Mouse (Mus musculus) heart, embryonic 11.5 days (tissue): ENCODE measurements at regions not wholly inside any gene's neighbourhood (a gene's known extent, or its start where the extent isn't known, plus 50 kb on each side); places are given as distances from the start of the nearest gene placed in this dataset.

Experiments used
- ATAC-seq: fragments of 200-750 bp; cut with Nextera tagmentation; replicated peaks from 2 replicates; pipeline ENCODE4 v1.8.0; 2017; ENCODE audit warnings: moderate library complexity; ENCODE audit not compliant: insufficient number of reproducible peaks, low FRiP score, low TSS enrichment
- H3K27ac ChIP-seq: fragments of 300-500 bp; sonication (generic); 2 replicates; pipeline ENCODE4 v1.5.1; 2014; ENCODE audit warnings: mild to moderate bottlenecking, low read depth, low read length
- H3K27me3 ChIP-seq: fragments of 300-500 bp; sonication (generic); 2 replicates; pipeline ENCODE4 v1.6.1; 2014; ENCODE audit warnings: mild to moderate bottlenecking, low read length, mixed read lengths; ENCODE audit not compliant: control insufficient read depth, insufficient read depth
- H3K36me3 ChIP-seq: fragments of 300-500 bp; sonication (generic); 2 replicates; pipeline ENCODE4 v1.6.1; 2014; ENCODE audit warnings: mild to moderate bottlenecking, low read length, moderate library complexity, mixed read lengths; ENCODE audit not compliant: control insufficient read depth, insufficient read depth
- H3K4me1 ChIP-seq: fragments of 300-500 bp; sonication (generic); 2 replicates; pipeline ENCODE4 v1.6.1; 2014; ENCODE audit warnings: low read length; ENCODE audit not compliant: control insufficient read depth, insufficient read depth
- H3K4me2 ChIP-seq: fragments of 300-500 bp; sonication (generic); 2 replicates; pipeline ENCODE4 v1.6.1; 2014; ENCODE audit warnings: mild to moderate bottlenecking, moderate library complexity
- H3K4me3 ChIP-seq: fragments of 300-500 bp; sonication (generic); 2 replicates; pipeline ENCODE4 v1.5.1; 2014; ENCODE audit warnings: low read depth, low read length
- H3K9ac ChIP-seq: fragments of 300-500 bp; sonication (generic); 2 replicates; pipeline ENCODE4 v1.6.1; 2014; ENCODE audit warnings: mild to moderate bottlenecking, low read depth, low read length, moderate library complexity
- H3K9me3 ChIP-seq: fragments of 300-500 bp; sonication (generic); replicated peaks from 2 replicates; pipeline ENCODE4 v1.6.1; 2016; ENCODE audit warnings: low read length; ENCODE audit not compliant: control insufficient read depth
- WGBS: fragments of 180-500 bp; shearing (Covaris S2); extraction: QIAGEN DNeasy Blood & Tissue Kit; methylation state at CpG from one replicate; pipeline ENCODE4 v1.1.7; 2014; ENCODE audit not compliant: insufficient replicate concordance; 5-methylcytosine and 5-hydroxymethylcytosine counted together

- no peak overlapping the region for H3K9ac ChIP-seq
- no peak overlapping the region for H3K27ac ChIP-seq
- no peak overlapping the region for H3K4me2 ChIP-seq
- no peaks in the 10 kb centered on the region for H3K9me3 ChIP-seq
- WGBS: 77% methylated on average over 5 of the region's 5 CpGs
- no peaks in the 10 kb centered on the region for H3K4me1 ChIP-seq
- H3K27me3 ChIP-seq: no peaks in the 10 kb centered on the region
- no peak for ATAC-seq
- no peak overlapping the region for H3K4me3 ChIP-seq
- no peaks in the 10 kb centered on the region for H3K36me3 ChIP-seq
Observed at GRCm38 (mm10) chr6:93070916-93071315, 127.6 kb upstream of the Adamts9 start.

GRCm38 (mm10) chr6:93067808-93068207, 124.5 kb upstream of the Adamts9 start:
- Histone ChIP-seq H3K9ac (no peak overlapping the region), H3K36me3 (no peaks in the 10 kb centered on the region), H3K4me3 (no peak overlapping the region), H3K4me2 (no peak overlapping the region), H3K9me3 (no peaks in the 10 kb centered on the region), H3K27me3 (no peaks in the 10 kb centered on the region), H3K27ac (no peak overlapping the region), H3K4me1 (no peaks in the 10 kb centered on the region)
- 81% methylated on average over 5 of the region's 5 CpGs for WGBS
- ATAC-seq: no peak

GRCm38 (mm10) chr6:93066553-93067376, 123.5 kb upstream of the Adamts9 start:
- Histone ChIP-seq H3K9me3 (no peaks in the 10 kb centered on the region), H3K27me3 (no peaks in the 10 kb centered on the region), H3K36me3 (no peaks in the 10 kb centered on the region), H3K4me3 (no peak overlapping the region), H3K27ac (peak overlapping the region; percentile 51), H3K4me1 (no peaks in the 10 kb centered on the region), H3K4me2 (no peak overlapping the region; the same call in 1 of the 2 replicates), H3K9ac (no peak overlapping the region)
- ATAC-seq: no peak
- WGBS: 61% methylated on average over 11 of the region's 11 CpGs

GRCm38 (mm10) chr6:93065917-93066552, 122.7 kb upstream of the Adamts9 start:
- H3K27me3 ChIP-seq: no peaks in the 10 kb centered on the region
- WGBS: 58% methylated on average over 12 of the region's 12 CpGs
- H3K9ac ChIP-seq: no peak overlapping the region
- peak overlapping the region; percentile 17; the same call in 1 of the 2 replicates for H3K4me2 ChIP-seq
- peak overlapping the region; percentile 51 for H3K27ac ChIP-seq
- H3K4me3 ChIP-seq: no peak overlapping the region
- H3K4me1 ChIP-seq: no peaks in the 10 kb centered on the region
- H3K36me3 ChIP-seq: no peaks in the 10 kb centered on the region
- no peak for ATAC-seq
- no peaks in the 10 kb centered on the region for H3K9me3 ChIP-seq

- ATAC-seq: no peak
- WGBS: 76% methylated on average over 6 of the region's 6 CpGs
- no peak overlapping the region for H3K27ac ChIP-seq
Observed at GRCm38 (mm10) chr6:93065366-93065765, 122.1 kb upstream of the Adamts9 start.

GRCm38 (mm10) chr6:93064366-93064765, 121.1 kb upstream of the Adamts9 start:
- Histone ChIP-seq H3K4me3 (no peak overlapping the region), H3K4me1 (no peaks in the 10 kb centered on the region), H3K36me3 (no peaks in the 10 kb centered on the region), H3K27me3 (no peaks in the 10 kb centered on the region), H3K4me2 (no peak overlapping the region), H3K9me3 (no peaks in the 10 kb centered on the region), H3K27ac (no peak overlapping the region), H3K9ac (no peak overlapping the region)
- 66% methylated on average over 7 of the region's 7 CpGs for WGBS
- ATAC-seq: no peak

More at GRCm38 (mm10) chr6:93065366-93065765, 122.1 kb upstream of the Adamts9 start:
- Histone ChIP-seq H3K4me2 (no peak overlapping the region), H3K9me3 (no peaks in the 10 kb centered on the region), H3K4me3 (no peak overlapping the region), H3K4me1 (no peaks in the 10 kb centered on the region), H3K36me3 (no peaks in the 10 kb centered on the region), H3K9ac (no peak overlapping the region), H3K27me3 (no peaks in the 10 kb centered on the region)

- ATAC-seq: no peak
- Histone ChIP-seq H3K4me1 (no peaks in the 10 kb centered on the region), H3K4me2 (no peak overlapping the region), H3K27me3 (no peaks in the 10 kb centered on the region), H3K4me3 (no peak overlapping the region), H3K9ac (no peak overlapping the region), H3K27ac (no peak overlapping the region), H3K36me3 (no peaks in the 10 kb centered on the region), H3K9me3 (no peaks in the 10 kb centered on the region)
- WGBS: 78% methylated on average over 3 of the region's 3 CpGs
Observed at GRCm38 (mm10) chr6:93061741-93062140, 118.4 kb upstream of the Adamts9 start.

GRCm38 (mm10) chr6:93045524-93045923, 102.2 kb upstream of the Adamts9 start:
- no peak for ATAC-seq

More at GRCm38 (mm10) chr6:93045524-93045923, 102.2 kb upstream of the Adamts9 start:
- WGBS: 26% methylated on average over 2 of the region's 2 CpGs
- H3K9ac ChIP-seq: no peak overlapping the region
- H3K4me2 ChIP-seq: no peak overlapping the region
- no peaks in the 10 kb centered on the region for H3K27me3 ChIP-seq
- no peaks in the 10 kb centered on the region for H3K36me3 ChIP-seq
- H3K9me3 ChIP-seq: no peaks in the 10 kb centered on the region
- no peak overlapping the region for H3K27ac ChIP-seq
- H3K4me3 ChIP-seq: no peak overlapping the region
- no peaks in the 10 kb centered on the region; the same call in 1 of the 2 replicates for H3K4me1 ChIP-seq
